Mouse (Mus musculus): ENCODE measurements around the gene Nkx6-2. TPM values are rescaled to one million over a fixed set of nuclear protein-coding genes. Genes with fewer than 3 reads are reported as not detected.

Gene Nkx6-2
- polyA plus RNA-seq (2016; fragmentation: Nextera tagmentation; extraction: Ambion mirVana) = 35.8 and 36.0 TPM in 2 replicates

GRCm38 (mm10) chr7:139582595-139582994, at the start of gene Nkx6-2:
Gene Nkx6-2, minus strand, starts transcription at chr7:139582797.
- peaks cover 24% of the 10 kb centered on the region for H3K36me3 ChIP-seq
- peak within 1 kb of the TSS; percentile 61 for H3K4me3 ChIP-seq
- under 1% methylated on average over 56 of the region's 56 CpGs for WGBS
- H3K9me3 ChIP-seq = no peaks in the 10 kb centered on the region
- H3K27ac ChIP-seq = peak within 1 kb of the TSS; percentile 87
- peaks cover 62% of the 10 kb centered on the region for H3K4me1 ChIP-seq (replicated peaks)
- DNase-seq (ENCODE audit: low spot score) = peak; percentile 83
- H3K27me3 ChIP-seq (ENCODE audit: insufficient read depth, poor library complexity, severe bottlenecking) = peaks cover 100% of the 10 kb centered on the region

GRCm38 (mm10) chr7:139625156-139625555, 42.6 kb upstream of the Nkx6-2 start:
- DNase-seq (ENCODE audit: low spot score) = no peak
- no peaks in the 10 kb centered on the region for H3K27me3 ChIP-seq (ENCODE audit: insufficient read depth, poor library complexity, severe bottlenecking)
- WGBS = 88% methylated on average over 9 of the region's 9 CpGs

GRCm38 (mm10) chr7:139622568-139622967, 40.0 kb upstream of the Nkx6-2 start:
- 91% methylated on average over 13 of the region's 13 CpGs for WGBS
- no peaks in the 10 kb centered on the region; the same call in 1 of the 2 replicates for H3K27me3 ChIP-seq (ENCODE audit: insufficient read depth, poor library complexity, severe bottlenecking)
- DNase-seq (ENCODE audit: low spot score) = no peak
- no peaks in the 10 kb centered on the region for H3K9me3 ChIP-seq
- H3K27ac ChIP-seq = no peak overlapping the region
- no peaks in the 10 kb centered on the region for H3K4me1 ChIP-seq (replicated peaks)
- no peak overlapping the region for H3K4me3 ChIP-seq
- H3K36me3 ChIP-seq = no peaks in the 10 kb centered on the region

More at GRCm38 (mm10) chr7:139625156-139625555, 42.6 kb upstream of the Nkx6-2 start:
- H3K27ac ChIP-seq = no peak overlapping the region
- H3K36me3 ChIP-seq = no peaks in the 10 kb centered on the region
- H3K9me3 ChIP-seq = no peaks in the 10 kb centered on the region
- no peak overlapping the region for H3K4me3 ChIP-seq
- H3K4me1 ChIP-seq (replicated peaks) = no peaks in the 10 kb centered on the region

- H3K9me3 ChIP-seq = no peaks in the 10 kb centered on the region
- H3K36me3 ChIP-seq = no peaks in the 10 kb centered on the region
- WGBS = 60% methylated on average over 12 of the region's 12 CpGs
- no peak overlapping the region for H3K27ac ChIP-seq
- DNase-seq (ENCODE audit: low spot score) = peak; percentile 79
- H3K27me3 ChIP-seq (ENCODE audit: insufficient read depth, poor library complexity, severe bottlenecking) = peaks cover 14% of the 10 kb centered on the region; the same call in 1 of the 2 replicates
- H3K4me3 ChIP-seq = no peak overlapping the region
- H3K4me1 ChIP-seq (replicated peaks) = peaks cover 10% of the 10 kb centered on the region
Observed at GRCm38 (mm10) chr7:139615767-139616766, 33.5 kb upstream of the Nkx6-2 start.

GRCm38 (mm10) chr7:139610328-139610727, 27.7 kb upstream of the Nkx6-2 start:
- peaks cover 19% of the 10 kb centered on the region for H3K27me3 ChIP-seq (ENCODE audit: insufficient read depth, poor library complexity, severe bottlenecking)
- no peak overlapping the region for H3K4me3 ChIP-seq
- WGBS = 90% methylated on average over 2 of the region's 2 CpGs
- no peaks in the 10 kb centered on the region for H3K9me3 ChIP-seq
- DNase-seq (ENCODE audit: low spot score) = no peak
- H3K27ac ChIP-seq = no peak overlapping the region
- peaks cover 2% of the 10 kb centered on the region for H3K4me1 ChIP-seq (replicated peaks)
- H3K36me3 ChIP-seq = no peaks in the 10 kb centered on the region

- no peaks in the 10 kb centered on the region for H3K4me1 ChIP-seq (replicated peaks)
- 70% methylated on average over 6 of the region's 6 CpGs for WGBS
- DNase-seq (ENCODE audit: low spot score) = no peak
- no peak overlapping the region for H3K4me3 ChIP-seq
- peaks cover 58% of the 10 kb centered on the region for H3K27me3 ChIP-seq (ENCODE audit: insufficient read depth, poor library complexity, severe bottlenecking)
- no peak overlapping the region for H3K27ac ChIP-seq
- H3K9me3 ChIP-seq = no peaks in the 10 kb centered on the region
- H3K36me3 ChIP-seq = no peaks in the 10 kb centered on the region
Observed at GRCm38 (mm10) chr7:139595862-139596261, 13.3 kb upstream of the Nkx6-2 start.

- no peak for DNase-seq (ENCODE audit: low spot score)
- Histone ChIP-seq H3K27me3 (ENCODE audit: insufficient read depth, poor library complexity, severe bottlenecking) (peaks cover 58% of the 10 kb centered on the region), H3K36me3 (no peaks in the 10 kb centered on the region), H3K4me1 (replicated peaks) (no peaks in the 10 kb centered on the region), H3K27ac (no peak overlapping the region), H3K9me3 (no peaks in the 10 kb centered on the region), H3K4me3 (no peak overlapping the region)
- WGBS = 82% methylated on average over 6 of the region's 6 CpGs
Observed at GRCm38 (mm10) chr7:139595311-139595710, 12.7 kb upstream of the Nkx6-2 start.

GRCm38 (mm10) chr7:139591311-139591710, 8.7 kb upstream of the Nkx6-2 start:
- WGBS = 86% methylated on average over 5 of the region's 5 CpGs
- Histone ChIP-seq H3K4me3 (no peak overlapping the region), H3K36me3 (no peaks in the 10 kb centered on the region), H3K27me3 (ENCODE audit: insufficient read depth, poor library complexity, severe bottlenecking) (peaks cover 81% of the 10 kb centered on the region), H3K9me3 (no peaks in the 10 kb centered on the region), H3K27ac (no peak overlapping the region), H3K4me1 (replicated peaks) (peaks cover 5% of the 10 kb centered on the region; the same call in 1 of the 2 replicates)
- no peak for DNase-seq (ENCODE audit: low spot score)

- Histone ChIP-seq H3K36me3 (no peaks in the 10 kb centered on the region), H3K27ac (no peak overlapping the region), H3K27me3 (ENCODE audit: insufficient read depth, poor library complexity, severe bottlenecking) (peaks cover 84% of the 10 kb centered on the region), H3K4me1 (replicated peaks) (peaks cover 14% of the 10 kb centered on the region), H3K4me3 (no peak overlapping the region), H3K9me3 (no peaks in the 10 kb centered on the region)
- WGBS = 34% methylated on average over 3 of the region's 3 CpGs
- peak; percentile 65 for DNase-seq (ENCODE audit: low spot score)
Observed at GRCm38 (mm10) chr7:139590302-139590701, 7.7 kb upstream of the Nkx6-2 start.

GRCm38 (mm10) chr7:139587919-139588318, 5.3 kb upstream of the Nkx6-2 start:
- no peak overlapping the region for H3K27ac ChIP-seq
- H3K4me3 ChIP-seq = no peak overlapping the region
- no peaks in the 10 kb centered on the region for H3K36me3 ChIP-seq
- DNase-seq (ENCODE audit: low spot score) = peak; percentile 17
- WGBS = 45% methylated on average over 7 of the region's 7 CpGs
- peaks cover 32% of the 10 kb centered on the region for H3K4me1 ChIP-seq (replicated peaks)
- H3K27me3 ChIP-seq (ENCODE audit: insufficient read depth, poor library complexity, severe bottlenecking) = peaks cover 86% of the 10 kb centered on the region
- no peaks in the 10 kb centered on the region for H3K9me3 ChIP-seq

- Histone ChIP-seq H3K4me1 (replicated peaks) (peaks cover 58% of the 10 kb centered on the region), H3K9me3 (no peaks in the 10 kb centered on the region), H3K27ac (peak overlapping the region; percentile 73), H3K4me3 (peak overlapping the region; percentile 61), H3K27me3 (ENCODE audit: insufficient read depth, poor library complexity, severe bottlenecking) (peaks cover 99% of the 10 kb centered on the region), H3K36me3 (0 out of 2 replicates have a peak, but pooled peaks cover 3% of the 10 kb centered on the region)
- peak; percentile 44 for DNase-seq (ENCODE audit: low spot score)
- WGBS = 2% methylated on average over 29 of the region's 29 CpGs
Observed at GRCm38 (mm10) chr7:139585183-139585821, 2.7 kb upstream of the Nkx6-2 start.

GRCm38 (mm10) chr7:139584221-139585175, 1.9 kb upstream of the Nkx6-2 start:
- Histone ChIP-seq H3K4me1 (replicated peaks) (peaks cover 62% of the 10 kb centered on the region), H3K36me3 (peaks cover 7% of the 10 kb centered on the region; the same call in 1 of the 2 replicates), H3K4me3 (peak overlapping the region; percentile 61), H3K9me3 (no peaks in the 10 kb centered on the region), H3K27ac (peak overlapping the region; percentile 73), H3K27me3 (ENCODE audit: insufficient read depth, poor library complexity, severe bottlenecking) (peaks cover 100% of the 10 kb centered on the region)
- DNase-seq (ENCODE audit: low spot score) = peak; percentile 54
- WGBS = 1% methylated on average over 53 of the region's 53 CpGs
